Mouse (Mus musculus): ENCODE measurements around the gene Lsm10.
A peak's percentile ranks its signal among the peaks of the same experiment; 100 is the strongest.
"Not testable (repeated sequence)": the region's sequence is repeated elsewhere in the genome, so short reads cannot be mapped to it uniquely, and the experiment has no call there.

Gene Lsm10

GRCm38 (mm10) chr4:126096464-126097111 is at the start of gene Lsm10:
Lsm10 (plus strand) TSS chr4:126096623.
- peak; percentile 96 for DNase-seq

- DNase-seq, result peak; percentile 84
Observed at GRCm38 (mm10) chr4:126046851-126047585, 49.4 kb upstream of the Lsm10 start, which contains the start of gene Mrps15. Mrps15 (plus strand) TSS chr4:126046925.

- DNase-seq, result peak; percentile 42
Observed at GRCm38 (mm10) chr4:126051617-126052016, 44.8 kb upstream of the Lsm10 start.

GRCm38 (mm10) chr4:126057207-126058133 is 39.0 kb upstream of the Lsm10 start:
- DNase-seq, result no peak

- peak; percentile 89 for DNase-seq
Observed at GRCm38 (mm10) chr4:126058134-126058996, 38.1 kb upstream of the Lsm10 start, which contains the start of gene Oscp1. Oscp1 (plus strand) TSS chr4:126058565.

GRCm38 (mm10) chr4:126058997-126059362 is 37.4 kb upstream of the Lsm10 start:
- DNase-seq, result peak; percentile 28

GRCm38 (mm10) chr4:126062856-126063255 is 33.6 kb upstream of the Lsm10 start:
- peak; percentile 30 for DNase-seq

- peak; percentile 34 for DNase-seq
Observed at GRCm38 (mm10) chr4:126065241-126065640, 31.2 kb upstream of the Lsm10 start.

- no peak for DNase-seq
Observed at GRCm38 (mm10) chr4:126067401-126068077, 28.9 kb upstream of the Lsm10 start.

GRCm38 (mm10) chr4:126068842-126069241 is 27.6 kb upstream of the Lsm10 start:
- no peak for DNase-seq

- no peak for DNase-seq
Observed at GRCm38 (mm10) chr4:126077833-126078232, 18.6 kb upstream of the Lsm10 start.

- no peak for DNase-seq
Observed at GRCm38 (mm10) chr4:126079266-126079665, 17.2 kb upstream of the Lsm10 start.

GRCm38 (mm10) chr4:126081601-126082000 is 14.8 kb upstream of the Lsm10 start:
- DNase-seq, result no peak

GRCm38 (mm10) chr4:126083021-126083420 is 13.4 kb upstream of the Lsm10 start:
- no peak for DNase-seq

- DNase-seq, result no peak
Observed at GRCm38 (mm10) chr4:126084382-126084781, 12.0 kb upstream of the Lsm10 start.

GRCm38 (mm10) chr4:126085996-126086576 is 10.3 kb upstream of the Lsm10 start:
- peak; percentile 78 for DNase-seq

GRCm38 (mm10) chr4:126090101-126090847 is 6.1 kb upstream of the Lsm10 start:
- no peak for DNase-seq

- no peak for DNase-seq
Observed at GRCm38 (mm10) chr4:126090848-126091124, 5.6 kb upstream of the Lsm10 start.

- DNase-seq, result no peak
Observed at GRCm38 (mm10) chr4:126091873-126092272, 4.5 kb upstream of the Lsm10 start.

- DNase-seq, result not testable (repeated sequence)
Observed at GRCm38 (mm10) chr4:126095622-126096430, 597 bp upstream of the Lsm10 start.

Measured in right cerebral cortex, postnatal 14 days (tissue).